Mouse (Mus musculus): ENCODE measurements around the gene Rpl3. TPM values are rescaled to one million over a fixed set of nuclear protein-coding genes. Genes with fewer than 3 reads are reported as not detected.

The Rpl3 gene
- polyA plus RNA-seq, 1 experiment from 2014 or later: 822 TPM

GRCm38 (mm10) chr15:80096406-80096805, 4.7 kb upstream of the Rpl3 start:
- Histone ChIP-seq H3K9me3 (ENCODE audit: control insufficient read depth, low read length) (no peaks in the 10 kb centered on the region), H3K27ac (replicated peaks in 1 of 2; ENCODE audit: control insufficient read depth in 1 of 2, insufficient read depth in 1 of 2, low read depth in 2 of 2, low read length in 2 of 2) (no peak overlapping the region), H3K9ac (ENCODE audit: low read length) (no peak overlapping the region), H3K36me3 (ENCODE audit: control insufficient read depth, insufficient read depth, low read length) (no peaks in the 10 kb centered on the region), H3K27me3 (ENCODE audit: control insufficient read depth, insufficient read depth, low read length) (peaks cover 21% of the 10 kb centered on the region), H3K4me1 (ENCODE audit: control insufficient read depth in 2 of 2, insufficient read depth in 2 of 2, low read length in 2 of 2) (peaks cover 21 to 29% of the 10 kb centered on the region in 2 experiments), H3K4me2 (ENCODE audit: low read length) (no peak overlapping the region), H3K4me3 (ENCODE audit: control insufficient read depth in 1 of 2, insufficient read depth in 1 of 2, low read depth in 1 of 2, low read length in 2 of 2) (no peak overlapping the region)
- no peak for ATAC-seq (ENCODE audit: insufficient number of reproducible peaks, insufficient read depth, low FRiP score, low read depth)
- WGBS: 84% methylated on average over 10 of the region's 10 CpGs

- Histone ChIP-seq H3K36me3 (ENCODE audit: control insufficient read depth, insufficient read depth, low read length) (no peaks in the 10 kb centered on the region), H3K4me1 (ENCODE audit: control insufficient read depth in 2 of 2, insufficient read depth in 2 of 2, low read length in 2 of 2) (peaks cover 23 to 31% of the 10 kb centered on the region in 2 experiments), H3K27me3 (ENCODE audit: control insufficient read depth, insufficient read depth, low read length) (peaks cover 21% of the 10 kb centered on the region), H3K27ac (replicated peaks in 1 of 2; ENCODE audit: control insufficient read depth in 1 of 2, insufficient read depth in 1 of 2, low read depth in 2 of 2, low read length in 2 of 2) (no peak overlapping the region), H3K4me3 (ENCODE audit: control insufficient read depth in 1 of 2, insufficient read depth in 1 of 2, low read depth in 1 of 2, low read length in 2 of 2) (no peak overlapping the region), H3K4me2 (ENCODE audit: low read length) (no peak overlapping the region), H3K9ac (ENCODE audit: low read length) (no peak overlapping the region), H3K9me3 (ENCODE audit: control insufficient read depth, low read length) (no peaks in the 10 kb centered on the region)
- WGBS: 50% methylated on average over 1 of the region's 1 CpGs
- ATAC-seq (ENCODE audit: insufficient number of reproducible peaks, insufficient read depth, low FRiP score, low read depth): no peak
These were observed 3.9 kb upstream of the Rpl3 start for GRCm38 (mm10) chr15:80095596-80095995.

- Histone ChIP-seq H3K36me3 (ENCODE audit: control insufficient read depth, insufficient read depth, low read length) (no peaks in the 10 kb centered on the region), H3K27me3 (ENCODE audit: control insufficient read depth, insufficient read depth, low read length) (peaks cover 29% of the 10 kb centered on the region), H3K27ac (replicated peaks in 1 of 2; ENCODE audit: control insufficient read depth in 1 of 2, insufficient read depth in 1 of 2, low read depth in 2 of 2, low read length in 2 of 2) (no peak overlapping the region), H3K4me3 (ENCODE audit: control insufficient read depth in 1 of 2, insufficient read depth in 1 of 2, low read depth in 1 of 2, low read length in 2 of 2) (no peak overlapping the region), H3K4me1 (ENCODE audit: control insufficient read depth in 2 of 2, insufficient read depth in 2 of 2, low read length in 2 of 2) (peaks cover 21 to 29% of the 10 kb centered on the region in 2 experiments), H3K9ac (ENCODE audit: low read length) (no peak overlapping the region), H3K4me2 (ENCODE audit: low read length) (no peak overlapping the region), H3K9me3 (ENCODE audit: control insufficient read depth, low read length) (no peaks in the 10 kb centered on the region)
- no peak for ATAC-seq (ENCODE audit: insufficient number of reproducible peaks, insufficient read depth, low FRiP score, low read depth)
- 91% methylated on average over 13 of the region's 13 CpGs for whole genome bisulfite sequencing
These were observed 2.5 kb upstream of the Rpl3 start for GRCm38 (mm10) chr15:80094201-80094600.

GRCm38 (mm10) chr15:80092599-80092998, 931 bp upstream of the Rpl3 start:
- no peaks in the 10 kb centered on the region for H3K36me3 ChIP-seq (ENCODE audit: control insufficient read depth, insufficient read depth, low read length)
- ATAC-seq (ENCODE audit: insufficient number of reproducible peaks, insufficient read depth, low FRiP score, low read depth): no peak
- peaks cover 7 to 13% of the 10 kb centered on the region in 2 experiments for H3K4me1 ChIP-seq (ENCODE audit: control insufficient read depth in 2 of 2, insufficient read depth in 2 of 2, low read length in 2 of 2)
- no peaks in the 10 kb centered on the region for H3K9me3 ChIP-seq (ENCODE audit: control insufficient read depth, low read length)
- 28% methylated on average over 8 of the region's 8 CpGs for WGBS
- H3K27me3 ChIP-seq (ENCODE audit: control insufficient read depth, insufficient read depth, low read length): peaks cover 31% of the 10 kb centered on the region
- H3K4me2 ChIP-seq (ENCODE audit: low read length): peak overlapping the region; percentile 72; the same call in 1 of the 2 replicates
- no peak overlapping the region for H3K27ac ChIP-seq (replicated peaks in 1 of 2; ENCODE audit: control insufficient read depth in 1 of 2, insufficient read depth in 1 of 2, low read depth in 2 of 2, low read length in 2 of 2)
- no peak overlapping the region for H3K9ac ChIP-seq (ENCODE audit: low read length)
- no peak overlapping the region for H3K4me3 ChIP-seq (ENCODE audit: control insufficient read depth in 1 of 2, insufficient read depth in 1 of 2, low read depth in 1 of 2, low read length in 2 of 2)

- peak overlapping the region in 1 of 2 experiments; percentile 56; a peak in 2 of 4 replicates for H3K4me3 ChIP-seq (ENCODE audit: control insufficient read depth in 1 of 2, insufficient read depth in 1 of 2, low read depth in 1 of 2, low read length in 2 of 2)
- H3K9ac ChIP-seq (ENCODE audit: low read length): peak overlapping the region; percentile 75; the same call in 1 of the 2 replicates
- peak overlapping the region; percentile 72 for H3K4me2 ChIP-seq (ENCODE audit: low read length)
- ATAC-seq (ENCODE audit: insufficient number of reproducible peaks, insufficient read depth, low FRiP score, low read depth): no peak
- WGBS: 34% methylated on average over 7 of the region's 7 CpGs
- no peaks in the 10 kb centered on the region for H3K36me3 ChIP-seq (ENCODE audit: control insufficient read depth, insufficient read depth, low read length)
- peaks cover 3 to 7% of the 10 kb centered on the region in 2 experiments; a peak in 3 of 4 replicates for H3K4me1 ChIP-seq (ENCODE audit: control insufficient read depth in 2 of 2, insufficient read depth in 2 of 2, low read length in 2 of 2)
- no peak overlapping the region for H3K27ac ChIP-seq (replicated peaks in 1 of 2; ENCODE audit: control insufficient read depth in 1 of 2, insufficient read depth in 1 of 2, low read depth in 2 of 2, low read length in 2 of 2)
- H3K27me3 ChIP-seq (ENCODE audit: control insufficient read depth, insufficient read depth, low read length): peaks cover 31% of the 10 kb centered on the region
- no peaks in the 10 kb centered on the region for H3K9me3 ChIP-seq (ENCODE audit: control insufficient read depth, low read length)
These were observed 373 bp upstream of the Rpl3 start for GRCm38 (mm10) chr15:80092041-80092441.

GRCm38 (mm10) chr15:80090741-80091120, 937 bp downstream of the Rpl3 start:
- Histone ChIP-seq H3K4me3 (ENCODE audit: control insufficient read depth in 1 of 2, insufficient read depth in 1 of 2, low read depth in 1 of 2, low read length in 2 of 2) (peak overlapping the region; percentile 56 to 72), H3K27me3 (ENCODE audit: control insufficient read depth, insufficient read depth, low read length) (peaks cover 31% of the 10 kb centered on the region), H3K27ac (replicated peaks in 1 of 2; ENCODE audit: control insufficient read depth in 1 of 2, insufficient read depth in 1 of 2, low read depth in 2 of 2, low read length in 2 of 2) (no peak overlapping the region), H3K4me2 (ENCODE audit: low read length) (peak overlapping the region; percentile 72), H3K9me3 (ENCODE audit: control insufficient read depth, low read length) (no peaks in the 10 kb centered on the region), H3K4me1 (ENCODE audit: control insufficient read depth in 2 of 2, insufficient read depth in 2 of 2, low read length in 2 of 2) (peaks cover 2 to 3% of the 10 kb centered on the region in 2 experiments; a peak in 1 of 4 replicates), H3K36me3 (ENCODE audit: control insufficient read depth, insufficient read depth, low read length) (no peaks in the 10 kb centered on the region), H3K9ac (ENCODE audit: low read length) (peak overlapping the region; percentile 75)
- 2% methylated on average over 17 of the region's 17 CpGs for WGBS
- no peak for ATAC-seq (ENCODE audit: insufficient number of reproducible peaks, insufficient read depth, low FRiP score, low read depth)

GRCm38 (mm10) chr15:80090155-80090554, 1.5 kb downstream of the Rpl3 start:
- WGBS: 74% methylated on average over 11 of the region's 11 CpGs
- Histone ChIP-seq H3K27me3 (ENCODE audit: control insufficient read depth, insufficient read depth, low read length) (peaks cover 31% of the 10 kb centered on the region), H3K9ac (ENCODE audit: low read length) (no peak overlapping the region; the same call in 1 of the 2 replicates), H3K4me1 (ENCODE audit: control insufficient read depth in 2 of 2, insufficient read depth in 2 of 2, low read length in 2 of 2) (peaks cover 2 to 3% of the 10 kb centered on the region in 2 experiments; a peak in 1 of 4 replicates), H3K4me2 (ENCODE audit: low read length) (no peak overlapping the region), H3K4me3 (ENCODE audit: control insufficient read depth in 1 of 2, insufficient read depth in 1 of 2, low read depth in 1 of 2, low read length in 2 of 2) (no peak overlapping the region), H3K27ac (replicated peaks in 1 of 2; ENCODE audit: control insufficient read depth in 1 of 2, insufficient read depth in 1 of 2, low read depth in 2 of 2, low read length in 2 of 2) (no peak overlapping the region), H3K36me3 (ENCODE audit: control insufficient read depth, insufficient read depth, low read length) (no peaks in the 10 kb centered on the region), H3K9me3 (ENCODE audit: control insufficient read depth, low read length) (no peaks in the 10 kb centered on the region)
- ATAC-seq (ENCODE audit: insufficient number of reproducible peaks, insufficient read depth, low FRiP score, low read depth): no peak

- no peak overlapping the region for H3K9ac ChIP-seq (ENCODE audit: low read length)
- H3K4me1 ChIP-seq (ENCODE audit: control insufficient read depth in 2 of 2, insufficient read depth in 2 of 2, low read length in 2 of 2): peaks cover 2 to 3% of the 10 kb centered on the region in 2 experiments; a peak in 1 of 4 replicates
- no peak overlapping the region for H3K4me2 ChIP-seq (ENCODE audit: low read length)
- 26% methylated on average over 4 of the region's 4 CpGs for WGBS
- H3K4me3 ChIP-seq (ENCODE audit: control insufficient read depth in 1 of 2, insufficient read depth in 1 of 2, low read depth in 1 of 2, low read length in 2 of 2): no peak overlapping the region
- no peak for ATAC-seq (ENCODE audit: insufficient number of reproducible peaks, insufficient read depth, low FRiP score, low read depth)
- no peaks in the 10 kb centered on the region for H3K36me3 ChIP-seq (ENCODE audit: control insufficient read depth, insufficient read depth, low read length)
- no peak overlapping the region for H3K27ac ChIP-seq (replicated peaks in 1 of 2; ENCODE audit: control insufficient read depth in 1 of 2, insufficient read depth in 1 of 2, low read depth in 2 of 2, low read length in 2 of 2)
- peaks cover 31% of the 10 kb centered on the region for H3K27me3 ChIP-seq (ENCODE audit: control insufficient read depth, insufficient read depth, low read length)
- H3K9me3 ChIP-seq (ENCODE audit: control insufficient read depth, low read length): no peaks in the 10 kb centered on the region
These were observed 3.0 kb downstream of the Rpl3 start for GRCm38 (mm10) chr15:80088637-80089036.

Measured in heart, embryonic 14.5 days (tissue).